Mouse (Mus musculus) forebrain, embryonic 16.5 days (tissue): ENCODE data around the gene Chst3. TPM values are rescaled to one million over a fixed set of nuclear protein-coding genes. Genes with fewer than 3 reads are reported as not detected.
A peak's percentile ranks its signal among the peaks of the same experiment; 100 is the strongest.
"Not testable (repeated sequence)": the region's sequence is repeated elsewhere in the genome, so short reads cannot be mapped to it uniquely, and the experiment has no call there.

Source experiments
- ATAC-seq: fragments of 200-750 bp; cut with Nextera tagmentation; 2 replicates; pipeline ENCODE4 v1.8.0; 2017; ENCODE audit warnings: mild to moderate bottlenecking, moderate library complexity
- H3K27ac ChIP-seq: fragments of 300-500 bp; sonication (generic); 2 replicates; pipeline ENCODE4 v1.5.1; 2014; ENCODE audit warnings: low read length, control low read depth
- H3K27me3 ChIP-seq: fragments of 300-500 bp; sonication (generic); replicated peaks from 2 replicates; pipeline ENCODE4 v1.6.1; 2014; ENCODE audit warnings: low read length; ENCODE audit not compliant: control insufficient read depth, insufficient read depth
- H3K36me3 ChIP-seq: fragments of 300-500 bp; sonication (generic); 2 replicates; pipeline ENCODE4 v1.6.1; 2014; ENCODE audit not compliant: control insufficient read depth, insufficient read depth
- H3K4me1 ChIP-seq: fragments of 300-500 bp; sonication (generic); replicated peaks from 2 replicates; pipeline ENCODE4 v1.6.1; 2014; ENCODE audit warnings: low read length; ENCODE audit not compliant: control insufficient read depth, insufficient read depth
- H3K4me2 ChIP-seq: fragments of 300-500 bp; sonication (generic); 2 replicates; pipeline ENCODE4 v1.6.1; 2014; ENCODE audit warnings: mild to moderate bottlenecking, low read length, control low read depth
- H3K4me3 ChIP-seq: fragments of 300-500 bp; sonication (generic); replicated peaks from 2 replicates; pipeline ENCODE4 v1.5.1; 2014; ENCODE audit warnings: mild to moderate bottlenecking, low read length, control low read depth
- H3K9ac ChIP-seq: fragments of 300-500 bp; sonication (generic); replicated peaks from 2 replicates; pipeline ENCODE4 v1.6.1; 2014; ENCODE audit warnings: low read depth, low read length, control low read depth
- H3K9me3 ChIP-seq: fragments of 300-500 bp; sonication (generic); 2 replicates; pipeline ENCODE4 v1.6.1; 2016; ENCODE audit warnings: low read length; ENCODE audit not compliant: control insufficient read depth
- WGBS: fragments of 180-500 bp; shearing (Covaris S2); extraction: QIAGEN DNeasy Blood & Tissue Kit; methylation state at CpG from one replicate; pipeline ENCODE4 v1.1.7; 2014; 5-methylcytosine and 5-hydroxymethylcytosine counted together
- polyA plus RNA-seq: library from polyadenylated mRNA; unstranded; fragments of >200 nt; fragmentation: Nextera tagmentation; extraction: Ambion mirVana; gene quantifications from 2 replicates; pipeline ENCODE4 v1.2.1, GENCODE M21; 2015

Gene Chst3
- polyA plus RNA-seq, 1 experiment from 2014 or later, result 0.90 TPM

DNA sequence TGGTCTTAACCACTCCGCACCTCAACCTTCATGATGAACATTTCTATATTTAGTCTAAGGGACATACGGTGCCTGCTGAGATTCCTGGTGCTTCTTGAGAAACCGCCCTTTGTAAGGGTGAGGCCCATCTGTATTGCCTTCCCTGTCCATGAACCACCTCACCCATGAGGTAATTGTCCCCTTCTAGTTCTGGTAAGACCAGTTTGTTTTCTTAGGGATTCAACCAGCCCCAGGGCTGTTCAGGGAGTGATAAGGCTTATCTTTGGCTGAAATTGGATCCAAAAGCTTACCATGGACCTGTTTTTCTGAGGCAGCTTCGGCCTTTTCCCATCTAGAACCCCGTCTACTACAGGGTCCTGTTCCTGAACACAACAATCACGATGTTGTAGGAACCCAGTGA lies 37.0 kb upstream of the Chst3 start:
- Histone ChIP-seq H3K27me3 (no peaks in the 10 kb centered on the region), H3K9ac (no peak overlapping the region), H3K4me3 (no peak overlapping the region), H3K27ac (no peak overlapping the region), H3K36me3 (no peaks in the 10 kb centered on the region), H3K4me2 (no peak overlapping the region), H3K9me3 (no peaks in the 10 kb centered on the region), H3K4me1 (no peaks in the 10 kb centered on the region)
- ATAC-seq, result no peak
- WGBS, result 94% methylated on average over 6 of the region's 6 CpGs

DNA sequence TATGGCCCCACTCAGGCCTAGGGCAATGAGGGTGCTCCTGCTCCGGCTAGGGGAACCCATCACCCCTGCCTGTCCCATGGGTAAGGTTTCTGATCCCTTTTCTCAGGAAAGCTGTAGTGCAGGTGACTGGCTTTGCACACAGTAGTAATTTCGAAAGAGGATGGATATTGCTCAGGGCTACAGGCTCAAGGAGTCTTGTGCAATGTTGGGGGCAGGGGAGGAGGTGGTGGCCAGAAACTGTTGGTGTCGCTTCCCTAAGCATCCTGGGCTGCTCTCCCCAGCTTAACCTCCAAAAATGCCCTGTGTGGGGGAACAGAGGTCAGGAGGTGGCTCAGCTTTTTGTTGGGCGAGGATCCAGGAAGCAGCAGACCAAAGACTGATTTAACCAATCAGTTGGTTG lies 33.5 kb upstream of the Chst3 start:
- Histone ChIP-seq H3K36me3 (no peaks in the 10 kb centered on the region), H3K4me2 (no peak overlapping the region), H3K4me1 (no peaks in the 10 kb centered on the region), H3K4me3 (no peak overlapping the region), H3K9me3 (no peaks in the 10 kb centered on the region), H3K27ac (no peak overlapping the region), H3K9ac (no peak overlapping the region), H3K27me3 (no peaks in the 10 kb centered on the region)
- ATAC-seq, result no peak
- WGBS, result 83% methylated on average over 4 of the region's 4 CpGs

DNA sequence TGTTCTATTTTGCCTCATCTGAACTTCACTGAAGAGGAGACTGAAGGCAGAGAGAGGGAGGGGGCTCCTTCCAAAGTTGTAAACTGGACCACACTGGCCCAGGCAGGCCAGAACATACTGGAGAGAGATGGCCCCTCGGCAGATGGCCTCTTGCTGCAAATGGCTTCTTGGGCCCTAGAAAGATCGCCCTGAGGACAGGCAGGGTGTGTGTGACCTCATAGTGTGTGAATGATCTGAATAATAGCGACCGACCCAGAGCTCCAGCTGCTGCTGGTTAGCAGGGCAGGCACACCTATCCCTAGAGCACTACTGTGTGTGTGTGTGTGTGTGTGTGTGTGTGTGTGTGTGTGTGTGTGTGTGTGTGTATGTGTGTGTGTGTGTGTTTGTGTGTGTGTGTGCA lies 33.1 kb upstream of the Chst3 start:
- Histone ChIP-seq H3K36me3 (no peaks in the 10 kb centered on the region), H3K9ac (no peak overlapping the region), H3K4me2 (no peak overlapping the region), H3K27me3 (no peaks in the 10 kb centered on the region), H3K4me1 (no peaks in the 10 kb centered on the region), H3K9me3 (no peaks in the 10 kb centered on the region), H3K27ac (no peak overlapping the region), H3K4me3 (no peak overlapping the region)
- no peak for ATAC-seq
- 72% methylated on average over 4 of the region's 4 CpGs for WGBS

DNA sequence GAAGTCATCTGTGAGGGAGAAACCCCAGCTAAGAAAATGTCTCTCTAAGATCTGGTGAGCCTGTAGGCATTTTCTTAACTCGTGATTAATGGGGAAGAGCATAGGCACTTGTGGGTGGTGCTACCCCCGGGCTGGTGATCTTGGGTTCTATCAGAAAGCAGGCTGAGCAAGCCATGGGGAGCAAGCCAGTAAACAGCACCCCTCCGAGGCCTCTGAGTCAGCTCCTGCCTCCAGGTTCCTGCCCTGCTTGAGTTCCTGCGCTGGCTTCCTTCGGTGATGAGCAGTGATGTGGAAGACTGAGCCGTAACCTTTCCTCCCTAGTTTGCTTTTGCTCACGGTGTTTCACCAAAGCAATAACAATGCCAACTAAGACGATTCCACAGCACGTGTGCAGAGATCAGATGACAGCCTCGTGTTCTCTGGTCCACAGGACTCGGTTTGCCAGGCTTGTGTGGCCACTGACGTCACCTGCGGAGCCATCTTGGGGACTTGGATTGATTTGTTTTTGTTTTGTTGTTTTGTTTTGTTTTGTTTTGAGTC lies 31.4 kb upstream of the Chst3 start:
- Histone ChIP-seq H3K9ac (no peak overlapping the region), H3K27ac (no peak overlapping the region), H3K4me1 (no peaks in the 10 kb centered on the region), H3K4me3 (no peak overlapping the region), H3K9me3 (no peaks in the 10 kb centered on the region), H3K4me2 (no peak overlapping the region), H3K27me3 (no peaks in the 10 kb centered on the region), H3K36me3 (no peaks in the 10 kb centered on the region)
- 78% methylated on average over 13 of the region's 13 CpGs for WGBS
- no peak for ATAC-seq

DNA sequence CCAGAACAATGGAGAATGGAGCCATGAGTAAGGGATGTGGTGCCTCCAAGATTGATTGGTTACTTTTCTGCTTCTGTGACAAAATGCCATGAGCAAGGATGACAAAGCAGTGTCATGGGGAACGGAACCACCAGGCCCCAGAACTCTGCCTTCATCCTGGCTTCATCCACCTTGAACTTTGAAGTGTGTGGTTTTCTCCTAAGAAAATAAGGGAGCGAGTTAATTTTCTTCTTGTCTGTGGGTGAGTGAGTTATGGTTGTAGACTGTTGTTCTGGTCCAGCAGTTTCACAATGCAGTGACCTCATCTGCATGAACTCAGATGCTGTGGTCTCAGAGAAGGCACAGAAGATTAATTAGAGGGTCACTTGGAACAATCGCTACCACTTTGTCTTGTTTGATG lies 29.3 kb upstream of the Chst3 start:
- not testable (repeated sequence) for H3K27ac ChIP-seq, H3K9ac ChIP-seq, H3K4me3 ChIP-seq, H3K4me2 ChIP-seq, H3K27me3 ChIP-seq, H3K36me3 ChIP-seq, H3K4me1 ChIP-seq, H3K9me3 ChIP-seq, ATAC-seq
- WGBS, result 85% methylated on average over 3 of the region's 3 CpGs

DNA sequence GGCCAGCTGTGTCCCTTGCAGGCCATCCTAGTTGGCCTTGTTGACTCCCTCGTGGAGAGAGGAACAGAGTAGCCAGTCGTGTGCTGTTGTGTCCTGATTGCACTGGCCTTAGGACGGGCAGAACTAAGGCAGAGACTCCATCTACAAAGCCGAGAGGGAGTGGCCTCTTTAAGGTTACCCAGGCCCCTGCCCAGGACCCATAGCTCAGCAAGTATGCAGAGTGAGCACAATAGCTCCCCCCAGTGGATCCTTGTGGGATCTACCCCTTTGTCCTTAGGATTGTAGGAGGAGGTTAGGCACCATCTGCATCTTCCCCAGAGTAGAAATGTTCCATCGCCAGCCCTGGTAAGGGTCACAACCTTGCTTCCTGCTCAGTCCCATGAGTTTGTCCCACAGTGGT lies 27.5 kb upstream of the Chst3 start:
- WGBS, result 37% methylated on average over 5 of the region's 5 CpGs
- H3K4me1 ChIP-seq, result no peaks in the 10 kb centered on the region
- ATAC-seq, result no peak

DNA sequence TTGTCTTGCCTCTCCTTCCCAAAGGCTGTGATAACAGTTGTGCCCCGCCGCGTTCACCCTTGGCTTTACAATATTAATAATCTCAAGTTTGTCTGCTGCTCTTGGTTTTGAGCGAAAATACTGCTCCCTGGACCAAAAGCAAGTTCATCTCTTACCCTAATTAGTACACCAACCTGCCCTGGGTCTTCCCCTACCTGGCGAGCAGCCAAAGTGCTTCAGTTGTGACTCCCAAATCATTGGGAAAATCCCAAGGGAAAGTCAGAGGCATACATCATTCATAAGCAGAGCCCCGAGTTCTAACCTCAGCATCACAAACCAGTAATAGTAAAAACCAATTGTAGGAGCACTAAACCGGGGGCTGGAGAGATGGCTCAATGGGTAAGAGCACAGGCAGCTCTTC lies 26.6 kb upstream of the Chst3 start:
- no peak overlapping the region for H3K9ac ChIP-seq
- no peak for ATAC-seq

More for the DNA sequence above, 27.5 kb upstream of the Chst3 start:
- H3K4me2 ChIP-seq, result no peak overlapping the region
- no peak overlapping the region for H3K27ac ChIP-seq
- no peak overlapping the region for H3K4me3 ChIP-seq
- no peaks in the 10 kb centered on the region for H3K27me3 ChIP-seq
- H3K9ac ChIP-seq, result no peak overlapping the region
- no peaks in the 10 kb centered on the region for H3K36me3 ChIP-seq
- no peaks in the 10 kb centered on the region for H3K9me3 ChIP-seq

DNA sequence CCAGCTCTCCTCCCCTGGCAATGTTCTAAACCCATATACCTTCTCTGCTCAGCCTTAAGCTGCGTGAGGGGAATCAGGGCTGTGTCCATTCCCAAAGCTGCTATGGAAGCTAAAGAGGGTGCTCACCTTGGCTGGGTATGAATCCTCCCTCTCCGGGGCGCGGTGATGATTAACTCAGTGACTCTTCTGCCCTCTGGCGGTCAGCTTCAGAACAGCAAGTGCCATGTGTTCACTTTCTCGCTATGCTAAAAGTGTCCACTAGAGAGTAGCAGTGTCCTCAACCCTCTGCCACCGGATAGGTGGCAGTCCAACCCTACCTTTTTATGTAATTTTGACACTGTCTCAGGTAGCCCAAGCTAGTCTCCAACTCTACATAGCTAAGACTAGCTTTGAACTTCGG lies 26.0 kb upstream of the Chst3 start:
- 1% methylated on average over 8 of the region's 8 CpGs for WGBS
- peak; percentile 78 for ATAC-seq
- Histone ChIP-seq H3K27me3 (no peaks in the 10 kb centered on the region), H3K9ac (no peak overlapping the region), H3K4me3 (no peak overlapping the region), H3K36me3 (no peaks in the 10 kb centered on the region), H3K4me2 (no peak overlapping the region), H3K27ac (no peak overlapping the region), H3K9me3 (no peaks in the 10 kb centered on the region), H3K4me1 (no peaks in the 10 kb centered on the region)

More for the DNA sequence above, 26.6 kb upstream of the Chst3 start:
- Histone ChIP-seq H3K4me2 (no peak overlapping the region), H3K4me1 (no peaks in the 10 kb centered on the region), H3K36me3 (no peaks in the 10 kb centered on the region), H3K4me3 (no peak overlapping the region), H3K27me3 (no peaks in the 10 kb centered on the region), H3K27ac (no peak overlapping the region), H3K9me3 (no peaks in the 10 kb centered on the region)
- 77% methylated on average over 7 of the region's 7 CpGs for WGBS

DNA sequence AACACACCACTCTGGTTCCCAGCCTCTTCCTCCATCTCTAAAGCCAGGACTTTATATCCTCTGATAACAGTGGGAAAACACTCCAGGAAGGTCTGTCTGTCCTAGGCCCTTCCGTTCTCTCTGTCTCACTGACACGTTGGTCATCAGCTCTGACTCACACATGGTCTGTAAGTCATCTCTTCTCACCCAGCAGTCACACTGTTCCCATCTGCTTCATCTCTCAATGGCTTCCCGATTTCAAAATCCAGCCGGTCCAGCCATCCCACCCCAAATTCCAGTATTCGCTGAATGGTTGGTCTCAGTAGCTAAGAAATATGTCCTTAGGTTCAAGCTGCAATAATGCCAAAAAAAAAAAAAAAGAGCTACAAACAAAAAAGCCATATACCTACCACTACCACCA lies 24.9 kb upstream of the Chst3 start:
- Histone ChIP-seq H3K4me3 (no peak overlapping the region), H3K27me3 (no peaks in the 10 kb centered on the region), H3K9ac (no peak overlapping the region), H3K27ac (no peak overlapping the region), H3K4me2 (no peak overlapping the region), H3K4me1 (no peaks in the 10 kb centered on the region), H3K36me3 (no peaks in the 10 kb centered on the region), H3K9me3 (no peaks in the 10 kb centered on the region)
- 96% methylated on average over 5 of the region's 5 CpGs for WGBS
- no peak for ATAC-seq

DNA sequence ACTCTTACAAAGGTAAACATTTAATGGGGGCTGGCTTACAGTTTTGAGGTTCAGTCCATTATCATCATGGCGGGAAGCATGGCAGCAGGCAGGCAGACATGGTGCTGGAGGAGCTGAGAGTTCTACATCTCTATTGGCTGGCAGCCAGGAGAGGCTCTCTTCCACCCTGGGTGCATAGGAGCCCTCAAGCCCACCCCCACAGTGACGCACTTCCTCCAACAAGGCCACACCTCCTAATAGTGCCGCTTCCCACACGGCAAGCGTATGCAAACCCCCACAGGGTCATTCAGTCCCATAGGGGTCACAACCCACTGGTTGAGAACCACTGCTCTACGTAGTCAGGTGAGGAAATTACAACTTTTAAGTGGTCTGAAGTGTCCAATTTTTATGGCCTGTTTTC lies 21.4 kb upstream of the Chst3 start:
- Histone ChIP-seq H3K4me3 (no peak overlapping the region), H3K9ac (no peak overlapping the region), H3K4me2 (no peak overlapping the region), H3K27ac (no peak overlapping the region), H3K36me3 (no peaks in the 10 kb centered on the region), H3K27me3 (no peaks in the 10 kb centered on the region), H3K4me1 (no peaks in the 10 kb centered on the region), H3K9me3 (no peaks in the 10 kb centered on the region)
- no peak for ATAC-seq
- 91% methylated on average over 6 of the region's 6 CpGs for WGBS
